Mouse (Mus musculus) lung, embryonic 16.5 days (tissue): ENCODE measurements around the gene Eci1. TPM values are rescaled to one million over a fixed set of nuclear protein-coding genes. Genes with fewer than 3 reads are reported as not detected.

Source experiments
- ATAC-seq: fragments of 200-750 bp; cut with Nextera tagmentation; 2 replicates; pipeline ENCODE4 v1.8.0; 2017; ENCODE audit warnings: low read depth, mild to moderate bottlenecking, moderate library complexity
- H3K27ac ChIP-seq: fragments of 300-500 bp; sonication (generic); 2 replicates; pipeline ENCODE4 v1.5.1; 2014; ENCODE audit warnings: mild to moderate bottlenecking, control low read depth, low read length
- H3K27me3 ChIP-seq: fragments of 300-500 bp; sonication (generic); 2 replicates; pipeline ENCODE4 v1.6.1; 2014; ENCODE audit warnings: low read depth, low read length, mixed read lengths; ENCODE audit not compliant: control insufficient read depth, insufficient read depth
- H3K36me3 ChIP-seq: fragments of 300-500 bp; sonication (generic); 2 replicates; pipeline ENCODE4 v1.6.1; 2014; ENCODE audit warnings: low read length; ENCODE audit not compliant: control insufficient read depth, insufficient read depth
- H3K4me1 ChIP-seq: fragments of 300-500 bp; sonication (generic); replicated peaks from 2 replicates; pipeline ENCODE4 v1.6.1; 2014; ENCODE audit warnings: low read length, mixed read lengths; ENCODE audit not compliant: control insufficient read depth, insufficient read depth
- H3K4me2 ChIP-seq: fragments of 300-500 bp; sonication (generic); 2 replicates; pipeline ENCODE4 v1.6.1; 2014; ENCODE audit warnings: low read depth, low read length, control low read depth
- H3K4me3 ChIP-seq: fragments of 300-500 bp; sonication (generic); 2 replicates; pipeline ENCODE4 v1.5.1; 2014; ENCODE audit warnings: mild to moderate bottlenecking, low read length, control low read depth
- H3K9ac ChIP-seq: fragments of 300-500 bp; sonication (generic); 2 replicates; pipeline ENCODE4 v1.6.1; 2014; ENCODE audit warnings: low read length, control low read depth
- H3K9me3 ChIP-seq: fragments of 300-500 bp; sonication (generic); 2 replicates; pipeline ENCODE4 v1.6.1; 2016; ENCODE audit warnings: low read length; ENCODE audit not compliant: control insufficient read depth
- WGBS: fragments of 180-500 bp; shearing (Covaris S2); extraction: QIAGEN DNeasy Blood & Tissue Kit; methylation state at CpG from one replicate; pipeline ENCODE4 v1.1.7; 2014; 5-methylcytosine and 5-hydroxymethylcytosine counted together
- polyA plus RNA-seq: library from polyadenylated mRNA; unstranded; fragments of >200 nt; fragmentation: Nextera tagmentation; extraction: Ambion mirVana; gene quantifications from 2 replicates; pipeline ENCODE4 v1.2.1, GENCODE M21; 2015

Eci1 gene
- polyA plus RNA-seq, 1 experiment from 2014 or later: 97.4 TPM

DNA sequence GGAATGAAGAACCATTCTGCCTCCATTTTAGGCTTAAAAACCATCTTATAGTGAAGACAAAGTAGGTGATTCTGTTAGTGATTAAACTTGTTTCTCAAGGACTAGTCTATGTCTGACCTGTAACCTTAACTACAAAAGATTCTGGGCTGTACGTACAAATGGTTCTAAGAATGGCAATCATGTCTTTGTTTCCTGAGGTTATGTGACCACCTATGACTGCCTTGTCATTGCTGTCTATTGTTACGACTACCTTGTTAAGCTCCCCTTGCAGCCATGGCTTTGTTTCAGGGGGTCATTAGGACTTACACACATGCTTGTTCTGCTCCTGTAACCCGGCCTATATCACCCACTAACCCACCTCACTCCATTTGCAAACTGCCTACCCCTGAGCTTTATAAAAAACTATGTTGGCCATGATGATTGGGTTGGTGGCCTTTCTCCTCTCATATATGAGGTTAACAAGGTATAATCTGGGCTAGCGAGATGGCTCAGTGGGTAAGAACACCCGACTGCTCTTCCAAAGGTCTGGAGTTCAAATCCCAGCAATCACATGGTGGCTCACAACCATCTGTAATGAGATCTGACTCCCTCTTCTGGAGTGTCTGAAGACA, 42.3 kb downstream of the Eci1 start:
- Histone ChIP-seq H3K27me3 (no peaks in the 10 kb centered on the region), H3K36me3 (no peaks in the 10 kb centered on the region), H3K4me2 (no peak overlapping the region), H3K27ac (no peak overlapping the region), H3K4me3 (no peak overlapping the region), H3K4me1 (peaks cover 23% of the 10 kb centered on the region), H3K9ac (no peak overlapping the region), H3K9me3 (no peaks in the 10 kb centered on the region)
- ATAC-seq: no peak
- WGBS: 91% methylated on average over 5 of the region's 5 CpGs

DNA sequence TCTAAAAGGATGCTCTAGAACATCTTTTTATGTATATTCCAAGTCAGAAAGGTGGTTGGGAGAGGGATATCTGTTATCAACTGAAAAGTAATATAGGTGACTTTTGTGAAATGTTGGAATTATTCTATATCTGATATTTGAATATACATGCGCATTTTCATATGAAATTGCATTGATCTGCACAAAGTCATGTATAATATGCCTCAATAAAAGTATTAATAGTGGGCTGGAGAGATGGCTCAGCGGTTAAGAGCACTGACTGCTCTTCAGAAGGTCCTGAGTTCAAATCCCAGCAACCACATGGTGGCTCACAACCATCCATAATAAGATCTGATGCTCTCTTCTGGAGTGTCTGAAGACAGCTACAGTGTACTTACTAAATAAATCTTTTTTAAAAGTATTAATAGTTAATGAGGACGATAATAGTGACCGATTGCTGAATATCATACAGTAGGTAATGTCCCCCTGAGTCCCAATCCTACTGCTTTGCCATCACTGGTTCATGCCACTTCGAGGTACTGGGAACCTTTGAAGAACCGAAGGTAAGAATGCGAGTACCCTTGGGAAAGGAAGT, 43.0 kb downstream of the Eci1 start:
- peak overlapping the region; percentile 94 for H3K4me2 ChIP-seq
- H3K27ac ChIP-seq: peak overlapping the region; percentile 89
- H3K36me3 ChIP-seq: no peaks in the 10 kb centered on the region
- H3K27me3 ChIP-seq: no peaks in the 10 kb centered on the region
- no peaks in the 10 kb centered on the region for H3K9me3 ChIP-seq
- H3K9ac ChIP-seq: peak overlapping the region; percentile 94
- WGBS: 16% methylated on average over 7 of the region's 7 CpGs
- ATAC-seq: no peak
- H3K4me3 ChIP-seq: peak overlapping the region; percentile 86
- peaks cover 23% of the 10 kb centered on the region for H3K4me1 ChIP-seq

GRCm38 (mm10) chr17:24469910-24470602, 43.6 kb downstream of the Eci1 start, which contains the start of the genes E4f1 and Pgp:
E4f1 (minus strand) TSS chr17:24470313.
Pgp (plus strand) TSS chr17:24470392.
- peak within 1 kb of the TSS; percentile 94 for H3K9ac ChIP-seq
- peak; percentile 99 for ATAC-seq
- peaks cover 23% of the 10 kb centered on the region for H3K4me1 ChIP-seq
- H3K4me2 ChIP-seq: peak within 1 kb of the TSS; percentile 94
- under 1% methylated on average over 56 of the region's 75 CpGs for WGBS
- no peaks in the 10 kb centered on the region for H3K9me3 ChIP-seq
- H3K27me3 ChIP-seq: no peaks in the 10 kb centered on the region
- H3K27ac ChIP-seq: peak within 1 kb of the TSS; percentile 89
- H3K36me3 ChIP-seq: peaks cover 4% of the 10 kb centered on the region
- peak within 1 kb of the TSS; percentile 86 for H3K4me3 ChIP-seq

GRCm38 (mm10) chr17:24470701-24471527, 44.5 kb downstream of the Eci1 start:
- no peaks in the 10 kb centered on the region for H3K27me3 ChIP-seq
- peak overlapping the region; percentile 94 for H3K9ac ChIP-seq
- WGBS: 1% methylated on average over 67 of the region's 68 CpGs
- H3K27ac ChIP-seq: peak overlapping the region; percentile 58
- peak overlapping the region; percentile 86 for H3K4me3 ChIP-seq
- peak; percentile 35 for ATAC-seq
- peaks cover 12% of the 10 kb centered on the region for H3K36me3 ChIP-seq
- peaks cover 23% of the 10 kb centered on the region for H3K4me1 ChIP-seq
- H3K9me3 ChIP-seq: no peaks in the 10 kb centered on the region
- H3K4me2 ChIP-seq: peak overlapping the region; percentile 94

DNA sequence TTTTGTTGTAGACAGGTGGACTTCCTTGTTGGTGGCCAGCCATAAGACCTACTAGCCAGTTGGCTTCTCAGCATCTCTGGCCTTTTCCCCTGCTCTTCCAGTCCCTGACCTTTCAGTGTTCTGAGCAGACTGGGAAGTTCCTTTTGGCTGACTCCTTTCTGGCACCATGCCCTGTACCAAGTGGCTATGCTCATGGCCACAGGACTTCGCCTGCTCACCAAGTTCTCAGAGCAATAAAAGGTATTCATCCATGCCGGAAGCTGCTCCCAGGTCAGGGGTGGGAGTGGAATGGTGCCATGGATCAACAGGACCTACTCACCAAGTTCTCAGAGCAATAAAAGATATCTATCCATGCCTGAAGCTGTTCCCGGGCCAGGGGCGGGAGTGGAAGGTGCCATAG, 46.1 kb downstream of the Eci1 start:
- Histone ChIP-seq H3K4me2 (no peak overlapping the region), H3K4me1 (peaks cover 23% of the 10 kb centered on the region), H3K9me3 (no peaks in the 10 kb centered on the region), H3K27ac (no peak overlapping the region), H3K4me3 (no peak overlapping the region), H3K27me3 (no peaks in the 10 kb centered on the region), H3K36me3 (peaks cover 23% of the 10 kb centered on the region), H3K9ac (no peak overlapping the region; the same call in 1 of the 2 replicates)
- WGBS: 67% methylated on average over 4 of the region's 4 CpGs
- ATAC-seq: no peak

DNA sequence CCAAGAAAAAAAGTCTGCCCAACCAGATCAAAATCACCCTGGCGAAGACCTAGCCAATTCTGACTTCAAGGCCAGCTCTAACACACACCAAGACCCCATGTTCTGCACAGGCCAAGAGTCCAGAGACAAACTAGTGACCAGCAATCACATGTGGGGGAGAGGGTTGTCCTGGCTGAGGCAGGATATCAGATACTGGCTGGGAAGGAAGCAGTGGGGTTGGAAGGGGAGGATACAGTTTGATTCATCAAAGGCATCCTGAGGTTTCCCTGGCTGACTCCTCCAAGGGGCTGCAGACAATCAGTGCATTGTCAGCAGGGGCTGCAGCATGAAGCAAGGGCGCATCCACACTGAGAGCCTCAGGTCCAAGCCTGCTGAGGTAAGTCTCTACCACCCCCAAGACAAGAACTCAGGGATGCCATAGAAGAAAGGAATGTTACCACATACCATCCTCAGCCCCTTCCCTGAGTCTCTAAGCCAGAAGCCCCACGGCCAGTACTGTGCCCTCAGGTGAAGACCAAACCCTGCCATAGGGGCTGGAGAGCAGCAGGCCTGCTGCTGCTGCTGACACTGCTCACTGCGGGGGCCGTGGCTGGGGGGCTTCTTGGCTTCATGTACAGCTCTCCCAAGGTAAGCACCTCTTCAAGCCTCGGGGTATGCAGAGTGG, 47.3 kb downstream of the Eci1 start, which contains the start of gene Bricd5:
Gene Bricd5 (plus strand): TSS at position 273 of the 664 bp plus-strand sequence.
- no peaks in the 10 kb centered on the region for H3K27me3 ChIP-seq
- peaks cover 23% of the 10 kb centered on the region for H3K36me3 ChIP-seq
- no peak for ATAC-seq
- no peak within 1 kb of the TSS for H3K9ac ChIP-seq
- no peak within 1 kb of the TSS for H3K27ac ChIP-seq
- H3K9me3 ChIP-seq: no peaks in the 10 kb centered on the region
- peaks cover 29% of the 10 kb centered on the region for H3K4me1 ChIP-seq
- H3K4me3 ChIP-seq: no peak within 1 kb of the TSS
- 74% methylated on average over 6 of the region's 6 CpGs for WGBS
- no peak within 1 kb of the TSS for H3K4me2 ChIP-seq

DNA sequence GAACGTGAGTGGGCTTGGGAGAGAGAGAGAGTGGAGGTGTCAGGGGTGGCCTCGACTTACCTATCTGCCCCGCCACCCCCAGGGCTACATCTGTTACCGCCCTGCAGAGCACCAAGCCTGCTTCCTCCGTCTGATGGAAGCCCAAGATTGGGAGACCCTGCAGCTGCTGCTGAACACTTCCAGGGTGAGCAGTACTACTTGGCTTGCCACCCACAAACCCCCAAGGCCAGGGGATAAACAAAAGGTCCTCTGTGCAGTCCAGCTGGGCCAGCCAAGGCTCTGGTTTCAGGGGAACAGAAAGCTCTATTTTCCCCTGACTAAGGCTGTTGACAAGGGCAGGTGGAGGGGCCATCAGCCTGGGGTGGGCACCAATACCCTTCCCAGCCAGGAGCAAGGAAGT, 48.1 kb downstream of the Eci1 start:
- Histone ChIP-seq H3K27ac (no peak overlapping the region), H3K36me3 (peaks cover 23% of the 10 kb centered on the region), H3K4me3 (no peak overlapping the region), H3K4me2 (no peak overlapping the region), H3K9me3 (no peaks in the 10 kb centered on the region), H3K9ac (no peak overlapping the region), H3K4me1 (peaks cover 29% of the 10 kb centered on the region), H3K27me3 (no peaks in the 10 kb centered on the region)
- 86% methylated on average over 5 of the region's 5 CpGs for whole genome bisulfite sequencing
- ATAC-seq: no peak

DNA sequence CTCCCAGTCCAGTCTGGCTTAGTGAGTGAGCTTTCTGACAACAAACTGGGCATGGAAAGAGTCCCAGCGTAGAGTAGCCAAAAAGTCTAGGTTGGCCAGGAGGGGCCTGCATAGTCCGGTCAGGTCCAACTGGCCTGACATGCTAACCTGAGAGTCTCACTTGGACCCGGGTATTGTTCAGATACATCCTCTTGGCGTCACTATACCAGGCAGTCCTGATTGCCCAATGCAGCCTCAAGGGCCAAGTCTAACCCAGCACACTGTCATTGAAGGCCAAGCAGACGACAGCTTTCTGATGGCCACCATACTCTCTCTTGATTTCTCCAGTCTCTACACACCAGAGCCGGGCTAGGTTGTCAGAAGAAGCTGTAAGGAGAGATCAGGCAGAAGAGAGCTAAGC, 49.1 kb downstream of the Eci1 start:
- peaks cover 33% of the 10 kb centered on the region for H3K4me1 ChIP-seq
- no peak overlapping the region for H3K9ac ChIP-seq
- no peaks in the 10 kb centered on the region for H3K27me3 ChIP-seq
- no peak for ATAC-seq
- no peak overlapping the region for H3K4me2 ChIP-seq
- H3K36me3 ChIP-seq: peaks cover 23% of the 10 kb centered on the region
- 90% methylated on average over 6 of the region's 6 CpGs for WGBS
- no peak overlapping the region for H3K27ac ChIP-seq
- no peak overlapping the region for H3K4me3 ChIP-seq
- no peaks in the 10 kb centered on the region for H3K9me3 ChIP-seq
